Mouse (Mus musculus) CH12.LX (cell line): Measurements from ENCODE around the gene Phykpl. TPM values are rescaled to one million over a fixed set of nuclear protein-coding genes. Genes with fewer than 3 reads are reported as not detected.

Source experiments
- DNase-seq: peaks from one replicate; pipeline ENCODE4 v3.0.0-alpha.2; 2013; ENCODE audit errors: extremely low read depth
- H3K27ac ChIP-seq: 2 replicates; pipeline ENCODE4 v1.5.1; 2012; ENCODE audit warnings: low read depth, mild to moderate bottlenecking, control low read depth, moderate library complexity; ENCODE audit not compliant: insufficient read depth
- H3K27me3 ChIP-seq: replicated peaks from 2 replicates; pipeline ENCODE3; 2012; ENCODE audit warnings: inconsistent platforms
- H3K36me3 ChIP-seq, 2 experiments: replicated peaks in 1 of 2; 2 replicates each; pipeline versions ENCODE3 to v1.6.1; 2012; ENCODE audit warnings: inconsistent platforms in 1 of 2, low read length in 1 of 2, mild to moderate bottlenecking in 1 of 2, mixed read lengths in 1 of 2, moderate library complexity in 1 of 2; ENCODE audit not compliant: control insufficient read depth in 1 of 2, insufficient read depth in 1 of 2
- H3K4me1 ChIP-seq, 2 experiments: 2 replicates each; pipeline ENCODE4 v1.6.1; 2012; ENCODE audit warnings: inconsistent platforms in 1 of 2, moderate library complexity in 1 of 2; ENCODE audit not compliant: insufficient read depth in 2 of 2, control insufficient read depth in 1 of 2
- H3K4me2 ChIP-seq: 2 replicates; pipeline ENCODE4 v1.6.1; 2012; ENCODE audit warnings: low read depth, mild to moderate bottlenecking, control low read depth; ENCODE audit not compliant: poor library complexity, insufficient read depth, severe bottlenecking
- H3K4me3 ChIP-seq, 3 experiments: fragments of 150-350 bp in 1 of 3; sonication (generic) in 1 of 3; replicated peaks in 1 of 3; 2 replicates each; pipeline versions ENCODE3 to v1.5.1; 2011 to 2012; ENCODE audit warnings: low read depth in 2 of 3, low read length in 2 of 3, mild to moderate bottlenecking in 2 of 3, moderate library complexity in 2 of 3, control low read depth in 1 of 3, improper control_type of control experiment in 1 of 3, inconsistent platforms in 1 of 3, mixed read lengths in 1 of 3; ENCODE audit not compliant: poor library complexity in 1 of 3
- H3K79me2 ChIP-seq: replicated peaks from 2 replicates; pipeline ENCODE4 v1.6.1; 2012; ENCODE audit warnings: mild to moderate bottlenecking, moderate library complexity; ENCODE audit not compliant: control insufficient read depth, poor library complexity, insufficient read depth, severe bottlenecking; ENCODE audit errors: extremely low read depth
- H3K9ac ChIP-seq: 2 replicates; pipeline ENCODE4 v1.6.1; 2012; ENCODE audit warnings: low read depth, mild to moderate bottlenecking, control low read depth, moderate library complexity; ENCODE audit not compliant: insufficient read depth
- H3K9me3 ChIP-seq: replicated peaks from 2 replicates; pipeline ENCODE3; 2012; ENCODE audit warnings: low read length, inconsistent platforms, mixed read lengths
- BHLHE40 ChIP-seq: IDR thresholded peaks from 2 replicates; pipeline ENCODE4 v1.6.1; 2011; ENCODE audit warnings: mild to moderate bottlenecking, low read depth, low read length, improper control_type of control experiment
- CHD1 ChIP-seq: IDR thresholded peaks from 2 replicates; pipeline ENCODE4 v1.6.1; 2012; ENCODE audit warnings: low read depth, low read length, improper control_type of control experiment, inconsistent platforms
- CHD2 ChIP-seq: IDR thresholded peaks from 2 replicates; pipeline ENCODE4 v1.6.1; 2011; ENCODE audit warnings: low read length, improper control_type of control experiment
- E2F4 ChIP-seq: IDR thresholded peaks from 2 replicates; pipeline ENCODE4 v1.6.1; 2011; ENCODE audit warnings: low read depth, low read length, improper control_type of control experiment; ENCODE audit not compliant: insufficient replicate concordance
- ELF1 ChIP-seq: IDR thresholded peaks from 2 replicates; pipeline ENCODE4 v1.6.1; 2014; ENCODE audit warnings: low read depth, mild to moderate bottlenecking, inconsistent platforms, low read length, improper control_type of control experiment
- EP300 ChIP-seq: IDR thresholded peaks from 2 replicates; pipeline ENCODE4 v1.6.1; 2011; ENCODE audit warnings: low read length, improper control_type of control experiment
- ETS1 ChIP-seq: conservative IDR thresholded peaks from 2 replicates; pipeline ENCODE4 v1.6.1; 2012; ENCODE audit warnings: low read depth, mild to moderate bottlenecking, inconsistent platforms, low read length, improper control_type of control experiment, moderate library complexity
- HCFC1 ChIP-seq: IDR thresholded peaks from 2 replicates; pipeline ENCODE4 v1.6.1; 2012; ENCODE audit warnings: low read depth, mild to moderate bottlenecking, inconsistent platforms, low read length, improper control_type of control experiment
- MAFK ChIP-seq: IDR thresholded peaks from 2 replicates; pipeline ENCODE4 v1.6.1; 2011; ENCODE audit warnings: low read length, improper control_type of control experiment; ENCODE audit not compliant: insufficient replicate concordance
- MAX ChIP-seq: IDR thresholded peaks from 2 replicates; pipeline ENCODE4 v1.6.1; 2011; ENCODE audit warnings: low read length, improper control_type of control experiment
- MEF2A ChIP-seq: IDR thresholded peaks from 2 replicates; pipeline ENCODE4 v1.6.1; 2014; ENCODE audit warnings: low read depth, mild to moderate bottlenecking, inconsistent platforms, low read length, improper control_type of control experiment, borderline replicate concordance
- MXI1 ChIP-seq: IDR thresholded peaks from 2 replicates; pipeline ENCODE4 v1.6.1; 2011; ENCODE audit warnings: mild to moderate bottlenecking, low read depth, low read length, improper control_type of control experiment
- MYC ChIP-seq: IDR thresholded peaks from 2 replicates; pipeline ENCODE4 v1.6.1; 2011; ENCODE audit warnings: low read depth, mild to moderate bottlenecking, improper control_type of control experiment, low read length
- NELFE ChIP-seq: IDR thresholded peaks from 2 replicates; pipeline ENCODE4 v1.6.1; 2011; ENCODE audit warnings: low read depth, low read length, improper control_type of control experiment
- NRF1 ChIP-seq: IDR thresholded peaks from 2 replicates; pipeline ENCODE4 v1.6.1; 2014; ENCODE audit warnings: low read depth, mild to moderate bottlenecking, inconsistent platforms, low read length, improper control_type of control experiment, moderate library complexity
- PAX5 ChIP-seq: IDR thresholded peaks from 2 replicates; pipeline ENCODE4 v1.6.1; 2012; ENCODE audit warnings: low read length, inconsistent platforms, mixed read lengths
- POLR2A ChIP-seq: IDR thresholded peaks from 2 replicates; pipeline ENCODE4 v1.6.1; 2011; ENCODE audit warnings: low read depth, mild to moderate bottlenecking, improper control_type of control experiment, low read length
- RCOR1 ChIP-seq: conservative IDR thresholded peaks from 2 replicates; pipeline ENCODE4 v1.6.1; 2012; ENCODE audit warnings: low read depth, mild to moderate bottlenecking, inconsistent platforms, low read length, improper control_type of control experiment
- SIN3A ChIP-seq: IDR thresholded peaks from 2 replicates; pipeline ENCODE4 v1.6.1; 2012; ENCODE audit warnings: low read length, improper control_type of control experiment, inconsistent platforms
- SMC3 ChIP-seq: IDR thresholded peaks from 2 replicates; pipeline ENCODE4 v1.6.1; 2011; ENCODE audit warnings: low read depth, low read length, improper control_type of control experiment
- TBP ChIP-seq: conservative IDR thresholded peaks from 2 replicates; pipeline ENCODE4 v1.6.1; 2011; ENCODE audit warnings: low read depth, low read length, improper control_type of control experiment
- TCF12 ChIP-seq: IDR thresholded peaks from 2 replicates; pipeline ENCODE4 v1.6.1; 2014; ENCODE audit warnings: low read depth, mild to moderate bottlenecking, inconsistent platforms, low read length, improper control_type of control experiment
- UBTF ChIP-seq: IDR thresholded peaks from 2 replicates; pipeline ENCODE4 v1.6.1; 2012; ENCODE audit warnings: low read depth, mild to moderate bottlenecking, inconsistent platforms, low read length, improper control_type of control experiment, moderate library complexity
- USF1 ChIP-seq: IDR thresholded peaks from 2 replicates; pipeline ENCODE4 v1.6.1; 2014; ENCODE audit warnings: low read depth, mild to moderate bottlenecking, inconsistent platforms, low read length, improper control_type of control experiment
- ZMIZ1 ChIP-seq: IDR thresholded peaks from 2 replicates; pipeline ENCODE4 v1.6.1; 2012; ENCODE audit warnings: low read depth, mild to moderate bottlenecking, inconsistent platforms, low read length, improper control_type of control experiment
- ZNF384 ChIP-seq: IDR thresholded peaks from 2 replicates; pipeline ENCODE4 v1.6.1; 2012; ENCODE audit warnings: low read depth, low read length, improper control_type of control experiment, inconsistent platforms
- dilution Hi-C: fragments of 300-500 bp; cut with MboI; formaldehyde crosslinking; loops from 2 replicates; pipeline ENCODE4 v1.14.3; 2020; ENCODE audit warnings: low sequenced_read_pairs; ENCODE audit not compliant: extremely low pct_unique_long_range_greater_than_20kb, extremely low pct_ligation_motif_present
- in situ Hi-C: fragments of 300-500 bp; cut with MboI; formaldehyde crosslinking; loops from 3 replicates; pipeline ENCODE4 v1.14.3; 2019; ENCODE audit warnings: low sequenced_read_pairs, low pct_ligation_motif_present, low pct_unique_long_range_greater_than_20kb, mixed read lengths
- polyA plus RNA-seq: library from polyadenylated mRNA; unstranded; fragments of >175 nt; gene quantifications from 2 replicates; pipeline ENCODE4 v1.2.1, GENCODE M21; 2012; ENCODE audit warnings: low read depth; ENCODE audit not compliant: insufficient read length
- total RNA-seq, 2 experiments: library from RNA; depleted of rRNA; stranded (reverse); fragments of 300-350 nt in 1 of 2; fragments of >200 nt in 1 of 2; gene quantifications; 2 replicates each; pipeline ENCODE4 v1.2.3; 2012 to 2014

Gene Phykpl
- total and polyA plus RNA-seq, 3 experiments = 25.2 to 44.0 (median 30.9) TPM

GRCm38 (mm10) chr11:51635525-51636322, 51.2 kb downstream of the Phykpl start, which contains the start of gene Rmnd5b:
TSS of gene Rmnd5b (minus strand) at chr11:51635896.
- H3K27me3 ChIP-seq = no peaks in the 10 kb centered on the region
- peak within 1 kb of the TSS; percentile 86 for H3K4me2 ChIP-seq
- peak within 1 kb of the TSS; percentile 65 to 95 (median 88) for H3K4me3 ChIP-seq
- in situ Hi-C loops = no loop called here
- peaks cover 3 to 39% of the 10 kb centered on the region in 2 experiments for H3K36me3 ChIP-seq
- peaks cover 3 to 70% of the 10 kb centered on the region in 2 experiments; a peak in 2 of 4 replicates for H3K4me1 ChIP-seq
- TF ChIP-seq ETS1 (peak; percentile 65), ELF1 (peak; percentile 76), MEF2A (peak; percentile 66), NELFE (peak; percentile 64; the same call in 1 of the 2 replicates), TBP (0 out of 2 replicates have a peak, but pooled peaks have one; percentile 8), SMC3 (no peak), CHD2 (peak; percentile 65; the same call in 1 of the 2 replicates), MAFK (no peak), MXI1 (peak; percentile 64; the same call in 1 of the 2 replicates), POLR2A (peak; percentile 65), UBTF (0 out of 2 replicates have a peak, but pooled peaks have one; percentile 19), E2F4 (0 out of 2 replicates have a peak, but pooled peaks have one; percentile 6), MYC (peak; percentile 50), EP300 (no peak), TCF12 (peak; percentile 70), BHLHE40 (peak; percentile 93), CHD1 (peak; percentile 83; the same call in 1 of the 2 replicates), ZMIZ1 (peak; percentile 42; the same call in 1 of the 2 replicates), RCOR1 (no peak), PAX5 (no peak), HCFC1 (peak; percentile 85), USF1 (peak; percentile 5; the same call in 1 of the 2 replicates), NRF1 (peak; percentile 86), ZNF384 (no peak), MAX (peak; percentile 58), SIN3A (peak; percentile 95)
- peak within 1 kb of the TSS; percentile 68 for H3K27ac ChIP-seq
- H3K9ac ChIP-seq = peak within 1 kb of the TSS; percentile 94
- peak; percentile 93 for DNase-seq
- H3K9me3 ChIP-seq = no peaks in the 10 kb centered on the region
- dilution Hi-C loops = no loop called here
- H3K79me2 ChIP-seq = peaks cover 9% of the 10 kb centered on the region; the same call in 1 of the 2 replicates
